Mouse (Mus musculus) embryonic fibroblast, embryonic 13.5 days (primary cell): Measurements from ENCODE around the gene Cc2d2a.

ENCODE experiments used
- CTCF ChIP-seq: IDR thresholded peaks from 2 replicates; pipeline ENCODE4 v1.5.1; 2011; ENCODE audit warnings: mild to moderate bottlenecking, control low read depth, low read length, moderate library complexity, borderline replicate concordance; ENCODE audit not compliant: insufficient read depth
- POLR2A ChIP-seq: IDR thresholded peaks from 2 replicates; pipeline ENCODE4 v1.6.1; 2011; ENCODE audit warnings: low read depth, mild to moderate bottlenecking, control low read depth, low read length, moderate library complexity

GRCm38 (mm10) chr5:43685466-43685865 lies 23.3 kb downstream of the Cc2d2a start:
- TF ChIP-seq POLR2A (no peak), CTCF (no peak)
